Mouse (Mus musculus): Measurements from ENCODE around the gene Dpf3. TPM values are rescaled to one million over a fixed set of nuclear protein-coding genes. Genes with fewer than 3 reads are reported as not detected.

Dpf3 gene
- polyA plus RNA-seq, 1 experiment from 2014 or later = 6.1 TPM

DNA sequence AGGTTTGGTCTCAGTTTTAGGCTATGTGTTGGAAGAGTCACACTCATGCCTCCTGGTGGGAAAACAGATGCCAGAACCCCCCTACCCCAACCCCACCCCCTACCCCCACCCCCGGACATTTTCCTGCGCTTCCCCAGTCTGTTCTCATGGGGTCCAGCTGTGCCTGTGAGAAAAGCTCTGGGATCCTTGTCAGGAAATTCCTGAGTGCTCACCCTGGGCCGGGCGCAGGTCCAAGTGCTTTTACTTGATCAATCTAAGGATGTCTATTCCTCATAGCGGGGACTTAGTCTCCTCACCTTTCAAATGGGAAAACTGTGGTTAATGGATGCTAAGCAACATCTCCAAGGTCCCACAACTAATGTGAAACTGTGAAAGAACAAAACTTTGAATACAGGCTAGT is 25.7 kb upstream of the Dpf3 start:
- Histone ChIP-seq H3K4me1 (ENCODE audit: control insufficient read depth, insufficient read depth, low read length) (peaks cover 8% of the 10 kb centered on the region), H3K27ac (replicated peaks; ENCODE audit: low read depth, low read length) (no peak overlapping the region), H3K9me3 (ENCODE audit: control insufficient read depth, low read length) (no peaks in the 10 kb centered on the region), H3K36me3 (ENCODE audit: control insufficient read depth, insufficient read depth, low read length) (no peaks in the 10 kb centered on the region), H3K4me3 (ENCODE audit: low read depth, low read length) (no peak overlapping the region), H3K27me3 (replicated peaks; ENCODE audit: control insufficient read depth, insufficient read depth, low read length) (no peaks in the 10 kb centered on the region), H3K4me2 (ENCODE audit: low read depth, low read length) (0 out of 2 replicates have a peak overlapping the region, but pooled peaks have one; percentile 2), H3K9ac (ENCODE audit: low read depth, low read length) (no peak overlapping the region)
- ATAC-seq (ENCODE audit: low read depth) (peak; percentile 49; the same call in 1 of the 2 replicates), DNase-seq (ENCODE audit: low spot score) (peak; percentile 79)
- 14% methylated on average over 5 of the region's 5 CpGs for WGBS

- H3K4me2 ChIP-seq (ENCODE audit: low read depth, low read length) = 0 out of 2 replicates have a peak overlapping the region, but pooled peaks have one; percentile 2
Measured at GRCm38 (mm10) chr12:83512783-83513182, 25.3 kb upstream of the Dpf3 start.

GRCm38 (mm10) chr12:83510586-83510985 is 23.1 kb upstream of the Dpf3 start:
- Histone ChIP-seq H3K9ac (ENCODE audit: low read depth, low read length) (no peak overlapping the region), H3K36me3 (ENCODE audit: control insufficient read depth, insufficient read depth, low read length) (no peaks in the 10 kb centered on the region), H3K27ac (replicated peaks; ENCODE audit: low read depth, low read length) (no peak overlapping the region), H3K4me2 (ENCODE audit: low read depth, low read length) (no peak overlapping the region), H3K4me1 (ENCODE audit: control insufficient read depth, insufficient read depth, low read length) (peaks cover 8% of the 10 kb centered on the region), H3K9me3 (ENCODE audit: control insufficient read depth, low read length) (no peaks in the 10 kb centered on the region), H3K27me3 (replicated peaks; ENCODE audit: control insufficient read depth, insufficient read depth, low read length) (no peaks in the 10 kb centered on the region), H3K4me3 (ENCODE audit: low read depth, low read length) (no peak overlapping the region)
- DNase-seq (ENCODE audit: low spot score) (no peak), ATAC-seq (ENCODE audit: low read depth) (no peak)
- WGBS = 80% methylated on average over 5 of the region's 5 CpGs

More at GRCm38 (mm10) chr12:83512783-83513182, 25.3 kb upstream of the Dpf3 start:
- no peak overlapping the region for H3K4me3 ChIP-seq (ENCODE audit: low read depth, low read length)
- peaks cover 8% of the 10 kb centered on the region for H3K4me1 ChIP-seq (ENCODE audit: control insufficient read depth, insufficient read depth, low read length)
- no peaks in the 10 kb centered on the region for H3K9me3 ChIP-seq (ENCODE audit: control insufficient read depth, low read length)
- H3K27ac ChIP-seq (replicated peaks; ENCODE audit: low read depth, low read length) = no peak overlapping the region
- ATAC-seq (ENCODE audit: low read depth) (peak; percentile 58), DNase-seq (ENCODE audit: low spot score) (peak; percentile 65)
- no peaks in the 10 kb centered on the region for H3K27me3 ChIP-seq (replicated peaks; ENCODE audit: control insufficient read depth, insufficient read depth, low read length)
- WGBS = 28% methylated on average over 4 of the region's 4 CpGs
- H3K9ac ChIP-seq (ENCODE audit: low read depth, low read length) = no peak overlapping the region
- H3K36me3 ChIP-seq (ENCODE audit: control insufficient read depth, insufficient read depth, low read length) = no peaks in the 10 kb centered on the region

- WGBS = 78% methylated on average over 10 of the region's 10 CpGs
- no peak for ATAC-seq (ENCODE audit: low read depth)
- Histone ChIP-seq H3K27ac (replicated peaks; ENCODE audit: low read depth, low read length) (no peak overlapping the region), H3K4me1 (ENCODE audit: control insufficient read depth, insufficient read depth, low read length) (no peaks in the 10 kb centered on the region), H3K27me3 (replicated peaks; ENCODE audit: control insufficient read depth, insufficient read depth, low read length) (no peaks in the 10 kb centered on the region), H3K4me2 (ENCODE audit: low read depth, low read length) (no peak overlapping the region), H3K4me3 (ENCODE audit: low read depth, low read length) (no peak overlapping the region), H3K9me3 (ENCODE audit: control insufficient read depth, low read length) (no peaks in the 10 kb centered on the region), H3K9ac (ENCODE audit: low read depth, low read length) (no peak overlapping the region), H3K36me3 (ENCODE audit: control insufficient read depth, insufficient read depth, low read length) (no peaks in the 10 kb centered on the region)
- no peak for DNase-seq (ENCODE audit: low spot score)
Measured at GRCm38 (mm10) chr12:83506543-83506942, 19.0 kb upstream of the Dpf3 start.

DNA sequence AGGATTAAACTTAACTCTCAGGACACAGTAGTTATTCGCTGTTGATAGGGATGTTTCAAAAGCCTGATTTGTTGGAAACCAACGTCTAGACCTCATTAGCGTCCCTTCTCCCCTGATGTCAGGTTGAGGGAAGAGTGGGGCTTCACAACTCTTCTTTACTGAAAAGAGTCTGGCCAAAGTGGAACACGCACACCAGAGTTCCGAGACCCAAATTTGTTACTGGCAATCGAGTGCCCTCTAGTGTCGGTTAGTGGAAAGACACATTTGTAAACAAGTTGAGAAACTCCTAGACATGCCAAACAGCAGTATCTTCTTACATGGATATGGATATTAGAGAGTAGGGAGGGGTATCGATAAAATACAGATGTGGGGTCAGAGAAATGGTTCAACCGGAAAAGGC is 14.7 kb upstream of the Dpf3 start:
- Histone ChIP-seq H3K36me3 (ENCODE audit: control insufficient read depth, insufficient read depth, low read length) (no peaks in the 10 kb centered on the region), H3K9me3 (ENCODE audit: control insufficient read depth, low read length) (no peaks in the 10 kb centered on the region), H3K4me2 (ENCODE audit: low read depth, low read length) (no peak overlapping the region), H3K4me1 (ENCODE audit: control insufficient read depth, insufficient read depth, low read length) (no peaks in the 10 kb centered on the region), H3K27me3 (replicated peaks; ENCODE audit: control insufficient read depth, insufficient read depth, low read length) (no peaks in the 10 kb centered on the region), H3K27ac (replicated peaks; ENCODE audit: low read depth, low read length) (no peak overlapping the region), H3K4me3 (ENCODE audit: low read depth, low read length) (no peak overlapping the region), H3K9ac (ENCODE audit: low read depth, low read length) (no peak overlapping the region)
- 6% methylated on average over 9 of the region's 9 CpGs for WGBS
- peak; percentile 87 for DNase-seq (ENCODE audit: low spot score)
- peak; percentile 53; the same call in 1 of the 2 replicates for ATAC-seq (ENCODE audit: low read depth)

GRCm38 (mm10) chr12:83499256-83499655 is 11.7 kb upstream of the Dpf3 start:
- Histone ChIP-seq H3K4me3 (ENCODE audit: low read depth, low read length) (no peak overlapping the region), H3K9ac (ENCODE audit: low read depth, low read length) (no peak overlapping the region), H3K27me3 (replicated peaks; ENCODE audit: control insufficient read depth, insufficient read depth, low read length) (no peaks in the 10 kb centered on the region), H3K4me1 (ENCODE audit: control insufficient read depth, insufficient read depth, low read length) (no peaks in the 10 kb centered on the region), H3K36me3 (ENCODE audit: control insufficient read depth, insufficient read depth, low read length) (no peaks in the 10 kb centered on the region), H3K4me2 (ENCODE audit: low read depth, low read length) (no peak overlapping the region), H3K27ac (replicated peaks; ENCODE audit: low read depth, low read length) (no peak overlapping the region), H3K9me3 (ENCODE audit: control insufficient read depth, low read length) (no peaks in the 10 kb centered on the region)
- ATAC-seq (ENCODE audit: low read depth) (no peak), DNase-seq (ENCODE audit: low spot score) (no peak)
- 71% methylated on average over 5 of the region's 5 CpGs for WGBS

DNA sequence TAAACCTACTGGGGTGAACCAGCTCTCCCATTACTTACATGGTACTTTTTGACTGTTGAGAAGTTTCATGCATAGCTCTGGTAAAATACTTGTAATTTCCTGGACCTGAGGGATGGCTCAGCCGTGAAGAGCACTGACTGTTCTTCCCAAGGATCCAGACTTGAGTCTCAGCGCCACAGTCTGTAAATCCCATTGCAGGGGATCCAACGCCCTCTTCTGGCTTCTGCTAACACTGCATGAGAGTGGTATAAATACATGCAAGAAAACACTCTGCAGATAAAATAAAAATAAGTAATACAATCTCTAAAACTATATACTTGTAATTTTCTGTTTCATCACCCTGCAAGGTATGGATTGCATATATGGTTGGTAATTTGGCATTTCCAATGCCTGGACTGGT is 10.4 kb upstream of the Dpf3 start:
- Histone ChIP-seq H3K4me3 (ENCODE audit: low read depth, low read length) (no peak overlapping the region), H3K27me3 (replicated peaks; ENCODE audit: control insufficient read depth, insufficient read depth, low read length) (no peaks in the 10 kb centered on the region), H3K4me1 (ENCODE audit: control insufficient read depth, insufficient read depth, low read length) (no peaks in the 10 kb centered on the region), H3K9ac (ENCODE audit: low read depth, low read length) (no peak overlapping the region), H3K9me3 (ENCODE audit: control insufficient read depth, low read length) (no peaks in the 10 kb centered on the region), H3K36me3 (ENCODE audit: control insufficient read depth, insufficient read depth, low read length) (no peaks in the 10 kb centered on the region), H3K27ac (replicated peaks; ENCODE audit: low read depth, low read length) (no peak overlapping the region), H3K4me2 (ENCODE audit: low read depth, low read length) (no peak overlapping the region)
- WGBS = 80% methylated on average over 3 of the region's 3 CpGs
- no peak for ATAC-seq (ENCODE audit: low read depth)
- no peak for DNase-seq (ENCODE audit: low spot score)

- no peaks in the 10 kb centered on the region for H3K9me3 ChIP-seq (ENCODE audit: control insufficient read depth, low read length)
- WGBS = 90% methylated on average over 6 of the region's 6 CpGs
- H3K27me3 ChIP-seq (replicated peaks; ENCODE audit: control insufficient read depth, insufficient read depth, low read length) = no peaks in the 10 kb centered on the region
- no peaks in the 10 kb centered on the region for H3K4me1 ChIP-seq (ENCODE audit: control insufficient read depth, insufficient read depth, low read length)
- DNase-seq (ENCODE audit: low spot score) = no peak
- no peak overlapping the region for H3K9ac ChIP-seq (ENCODE audit: low read depth, low read length)
- no peak overlapping the region for H3K27ac ChIP-seq (replicated peaks; ENCODE audit: low read depth, low read length)
- no peak for ATAC-seq (ENCODE audit: low read depth)
- H3K4me2 ChIP-seq (ENCODE audit: low read depth, low read length) = no peak overlapping the region
- H3K4me3 ChIP-seq (ENCODE audit: low read depth, low read length) = no peak overlapping the region
- no peaks in the 10 kb centered on the region for H3K36me3 ChIP-seq (ENCODE audit: control insufficient read depth, insufficient read depth, low read length)
Measured at GRCm38 (mm10) chr12:83496736-83497135, 9.2 kb upstream of the Dpf3 start.

DNA sequence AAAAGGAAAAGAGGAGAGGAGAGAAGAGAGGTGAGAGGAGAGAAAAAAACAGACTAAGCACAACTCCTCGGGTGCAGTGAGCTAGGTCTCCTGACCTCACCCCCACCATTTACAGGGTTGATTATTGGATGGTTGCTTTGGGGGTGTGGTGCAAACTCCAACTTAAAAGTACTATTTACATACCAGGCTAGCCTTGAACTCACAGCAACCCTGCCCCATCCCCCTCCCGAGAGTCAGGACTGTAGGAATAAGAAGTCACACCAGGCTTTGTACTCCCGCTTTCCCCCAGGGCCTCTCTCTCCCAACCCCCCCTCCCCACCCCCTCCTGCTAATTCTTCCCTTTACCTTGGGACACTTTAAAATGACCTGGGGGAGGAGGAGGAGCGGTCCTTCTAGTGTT is 8.8 kb upstream of the Dpf3 start:
- 69% methylated on average over 4 of the region's 4 CpGs for WGBS
- H3K4me3 ChIP-seq (ENCODE audit: low read depth, low read length) = no peak overlapping the region
- no peaks in the 10 kb centered on the region for H3K4me1 ChIP-seq (ENCODE audit: control insufficient read depth, insufficient read depth, low read length)
- no peak overlapping the region for H3K9ac ChIP-seq (ENCODE audit: low read depth, low read length)
- no peak for ATAC-seq (ENCODE audit: low read depth)
- no peak overlapping the region for H3K4me2 ChIP-seq (ENCODE audit: low read depth, low read length)
- no peaks in the 10 kb centered on the region for H3K27me3 ChIP-seq (replicated peaks; ENCODE audit: control insufficient read depth, insufficient read depth, low read length)
- H3K27ac ChIP-seq (replicated peaks; ENCODE audit: low read depth, low read length) = no peak overlapping the region
- DNase-seq (ENCODE audit: low spot score) = no peak
- no peaks in the 10 kb centered on the region for H3K36me3 ChIP-seq (ENCODE audit: control insufficient read depth, insufficient read depth, low read length)
- H3K9me3 ChIP-seq (ENCODE audit: control insufficient read depth, low read length) = peaks cover 4% of the 10 kb centered on the region

Data from embryonic facial prominence, embryonic 14.5 days (tissue).